Mouse (Mus musculus) splenic B cell, adult 2 months (primary cell): ENCODE results near the gene Ankrd11.
A peak's percentile ranks its signal among the peaks of the same experiment; 100 is the strongest.

Experiments
- DNase-seq: peaks from one replicate; pipeline ENCODE4 v3.0.0-alpha.2; 2011; ENCODE audit warnings: low read depth, low spot score
- H3K27me3 ChIP-seq: 2 replicates; pipeline ENCODE4 v1.6.1; 2012; ENCODE audit warnings: mild to moderate bottlenecking, low read length, moderate library complexity, mixed read lengths; ENCODE audit not compliant: control insufficient read depth, poor library complexity, insufficient read depth, severe bottlenecking
- H3K36me3 ChIP-seq: 2 replicates; pipeline ENCODE4 v1.6.1; 2012; ENCODE audit warnings: mild to moderate bottlenecking, low read length, moderate library complexity, mixed read lengths; ENCODE audit not compliant: control insufficient read depth, poor library complexity, insufficient read depth, severe bottlenecking

Ankrd11 gene

DNA sequence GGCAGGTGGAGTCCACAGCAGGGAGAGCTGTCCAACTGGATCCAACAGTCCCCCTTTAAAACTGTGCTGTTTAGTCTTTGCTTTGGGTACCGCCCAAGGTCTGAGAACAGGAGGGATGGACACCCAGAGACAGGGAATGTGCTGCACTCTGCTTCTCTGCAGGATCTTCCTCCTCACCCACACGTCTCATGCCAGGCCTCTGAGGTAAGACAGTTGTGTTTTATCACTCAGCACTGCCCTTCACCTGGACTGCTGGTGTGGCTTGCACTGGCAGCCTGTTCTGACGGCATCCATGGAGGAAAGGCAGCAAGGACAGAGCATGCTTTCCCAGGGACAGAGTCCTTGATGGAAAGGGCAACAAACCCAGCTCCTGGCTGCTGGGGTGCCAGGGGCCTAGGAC is 139.5 kb downstream of the Ankrd11 start:
- peaks cover 10% of the 10 kb centered on the region for H3K36me3 ChIP-seq
- DNase-seq, result no peak
- no peaks in the 10 kb centered on the region for H3K27me3 ChIP-seq

GRCm38 (mm10) chr8:122901892-122902515 is 140.1 kb downstream of the Ankrd11 start:
- peaks cover 10% of the 10 kb centered on the region for H3K36me3 ChIP-seq
- DNase-seq, result no peak
- H3K27me3 ChIP-seq, result no peaks in the 10 kb centered on the region

- H3K27me3 ChIP-seq, result no peaks in the 10 kb centered on the region
- DNase-seq, result no peak
- peaks cover 12% of the 10 kb centered on the region for H3K36me3 ChIP-seq
Observed at GRCm38 (mm10) chr8:122901476-122901875, 140.6 kb downstream of the Ankrd11 start.

DNA sequence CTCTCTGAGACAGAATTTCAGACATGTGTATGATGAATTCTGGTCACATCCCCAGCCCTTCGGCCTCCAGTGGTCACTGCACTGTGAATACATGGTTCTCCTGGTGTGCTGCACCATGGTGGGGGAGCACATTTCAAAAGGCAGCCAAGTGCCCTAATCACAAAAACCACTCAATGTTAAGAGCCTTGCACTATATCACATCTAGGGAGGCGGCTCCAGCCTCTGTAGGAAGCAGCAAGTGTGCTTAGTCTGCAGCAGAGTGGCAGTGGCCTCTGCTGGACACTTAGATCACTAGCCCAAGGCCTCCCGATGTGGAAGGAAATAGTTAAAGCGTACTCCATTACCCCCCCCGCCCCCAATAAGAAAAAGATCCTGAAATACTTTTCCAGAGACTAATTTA is 143.0 kb downstream of the Ankrd11 start:
- no peak for DNase-seq
- Histone ChIP-seq H3K36me3 (peaks cover 27% of the 10 kb centered on the region), H3K27me3 (no peaks in the 10 kb centered on the region)

DNA sequence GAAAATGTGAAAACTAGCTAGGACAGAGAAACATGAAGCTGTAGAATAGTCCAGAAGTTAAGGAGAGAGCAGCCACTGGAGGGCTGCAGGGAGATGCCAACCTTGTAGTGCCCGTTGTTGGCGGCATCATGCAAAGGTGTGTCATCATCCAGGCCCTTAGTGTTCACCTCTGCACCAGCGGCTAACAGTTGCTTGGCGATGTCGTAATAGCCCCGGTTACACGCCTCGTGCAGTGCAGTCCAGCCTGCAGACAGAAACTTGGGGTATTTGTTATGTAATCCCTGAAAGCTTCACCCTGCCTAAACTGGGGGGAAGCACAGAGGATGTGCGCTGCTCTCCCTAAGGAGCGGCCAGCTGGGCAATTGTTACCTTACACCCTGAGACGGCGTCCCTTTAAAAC is 143.6 kb downstream of the Ankrd11 start:
- Histone ChIP-seq H3K36me3 (peaks cover 29% of the 10 kb centered on the region), H3K27me3 (no peaks in the 10 kb centered on the region)
- no peak for DNase-seq

GRCm38 (mm10) chr8:122898018-122898417 is 144.1 kb downstream of the Ankrd11 start:
- H3K36me3 ChIP-seq, result peaks cover 29% of the 10 kb centered on the region
- H3K27me3 ChIP-seq, result no peaks in the 10 kb centered on the region
- DNase-seq, result no peak

GRCm38 (mm10) chr8:122897200-122897599 is 144.9 kb downstream of the Ankrd11 start:
- no peak for DNase-seq
- Histone ChIP-seq H3K36me3 (peaks cover 29% of the 10 kb centered on the region), H3K27me3 (no peaks in the 10 kb centered on the region)

- no peaks in the 10 kb centered on the region for H3K27me3 ChIP-seq
- no peak for DNase-seq
- H3K36me3 ChIP-seq, result peaks cover 29% of the 10 kb centered on the region
Observed at GRCm38 (mm10) chr8:122896317-122896716, 145.8 kb downstream of the Ankrd11 start.

DNA sequence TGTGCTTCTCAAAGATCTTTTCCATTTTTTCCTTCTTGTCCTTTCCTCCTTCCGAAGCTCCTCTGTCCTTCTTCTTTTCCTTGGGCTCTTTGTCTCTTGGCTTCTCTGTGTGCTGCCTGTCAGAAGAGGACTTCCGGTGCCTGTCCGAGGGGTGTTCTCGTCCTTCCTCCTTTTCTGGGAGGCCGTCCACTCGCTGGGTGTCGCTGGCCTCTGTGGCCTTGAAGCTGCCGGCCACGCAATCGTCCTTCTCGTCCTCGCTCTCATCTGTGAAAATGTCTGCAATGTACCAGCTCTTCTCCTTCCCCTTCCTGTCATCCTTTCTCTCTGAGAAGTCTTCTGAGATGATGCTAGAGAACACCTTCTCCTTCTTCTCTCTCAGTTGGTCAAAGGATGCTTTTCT is 148.6 kb downstream of the Ankrd11 start:
- Histone ChIP-seq H3K36me3 (peaks cover 25% of the 10 kb centered on the region), H3K27me3 (no peaks in the 10 kb centered on the region)
- DNase-seq, result no peak

- Histone ChIP-seq H3K27me3 (no peaks in the 10 kb centered on the region), H3K36me3 (peaks cover 25% of the 10 kb centered on the region)
- DNase-seq, result no peak
Observed at GRCm38 (mm10) chr8:122891440-122891839, 150.6 kb downstream of the Ankrd11 start.

GRCm38 (mm10) chr8:122883671-122884070 is 158.4 kb downstream of the Ankrd11 start:
- DNase-seq, result no peak
- no peaks in the 10 kb centered on the region for H3K27me3 ChIP-seq
- H3K36me3 ChIP-seq, result peaks cover 13% of the 10 kb centered on the region; the same call in 1 of the 2 replicates

GRCm38 (mm10) chr8:122880302-122880701 is 161.8 kb downstream of the Ankrd11 start:
- Histone ChIP-seq H3K27me3 (no peaks in the 10 kb centered on the region), H3K36me3 (peaks cover 6% of the 10 kb centered on the region; the same call in 1 of the 2 replicates)
- DNase-seq, result no peak

GRCm38 (mm10) chr8:122878231-122878630 is 163.8 kb downstream of the Ankrd11 start:
- no peaks in the 10 kb centered on the region for H3K27me3 ChIP-seq
- no peak for DNase-seq
- no peaks in the 10 kb centered on the region; the same call in 1 of the 2 replicates for H3K36me3 ChIP-seq

DNA sequence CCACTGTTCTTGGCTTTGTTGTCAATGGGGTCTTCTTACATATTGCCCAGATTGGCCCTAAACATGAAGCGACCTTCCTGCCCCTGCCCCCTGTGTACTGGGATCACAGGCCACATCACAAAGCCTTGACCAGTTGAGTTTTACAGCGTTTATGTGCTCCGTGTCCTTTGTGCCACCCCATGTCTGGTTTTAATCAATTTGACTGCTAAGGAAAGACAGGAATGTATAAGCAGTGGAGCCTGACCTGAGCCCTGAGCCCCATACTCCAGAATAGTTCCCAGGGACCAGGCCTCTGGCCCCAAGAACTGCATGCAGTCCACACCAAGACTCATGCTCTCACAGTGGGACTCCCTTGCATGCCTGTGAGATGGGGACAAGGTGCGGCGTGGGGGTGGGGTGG is 166.9 kb downstream of the Ankrd11 start:
- DNase-seq, result no peak

DNA sequence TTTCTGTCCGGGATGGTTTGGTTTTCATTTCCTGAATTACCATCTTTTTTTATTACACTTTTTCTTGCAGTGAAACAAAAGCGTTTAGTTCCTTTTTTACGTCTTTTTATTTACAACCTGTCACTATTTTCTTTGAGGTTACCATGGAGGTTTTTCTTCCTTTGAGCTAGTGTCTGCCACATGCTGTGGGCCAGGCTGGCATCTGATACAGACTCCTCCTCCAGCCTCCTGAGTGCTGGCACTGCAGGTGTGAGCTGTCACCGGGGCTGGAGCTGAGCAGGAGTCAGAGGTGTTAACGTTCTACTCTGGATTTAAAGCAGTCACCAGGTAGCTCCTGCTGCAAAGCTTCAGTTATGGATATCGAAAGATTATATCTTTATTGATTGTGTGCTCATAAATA is 168.9 kb downstream of the Ankrd11 start:
- Histone ChIP-seq H3K27me3 (no peaks in the 10 kb centered on the region), H3K36me3 (no peaks in the 10 kb centered on the region)
- peak; percentile 62 for DNase-seq

More for the DNA sequence above, 166.9 kb downstream of the Ankrd11 start:
- H3K27me3 ChIP-seq, result no peaks in the 10 kb centered on the region
- no peaks in the 10 kb centered on the region for H3K36me3 ChIP-seq

- DNase-seq, result no peak
Observed at GRCm38 (mm10) chr8:122871663-122872062, 170.4 kb downstream of the Ankrd11 start.

More at GRCm38 (mm10) chr8:122871663-122872062, 170.4 kb downstream of the Ankrd11 start:
- Histone ChIP-seq H3K36me3 (no peaks in the 10 kb centered on the region), H3K27me3 (no peaks in the 10 kb centered on the region)
